Mouse (Mus musculus) spleen, adult 2 months (tissue): ENCODE results near the gene Ajm1.

Experiments
- CTCF ChIP-seq: fragments of 200-500 bp; IDR thresholded peaks from 2 replicates; pipeline ENCODE4 v1.5.1; 2011; ENCODE audit warnings: mild to moderate bottlenecking, inconsistent platforms; ENCODE audit not compliant: insufficient read depth, insufficient read length, insufficient replicate concordance; ENCODE audit errors: extremely low read depth
- POLR2A ChIP-seq: fragments of 200-500 bp; IDR thresholded peaks from 2 replicates; pipeline ENCODE4 v1.6.1; 2011; ENCODE audit warnings: low read depth, low read length, inconsistent platforms

- no peak for TF ChIP-seq CTCF
- TF ChIP-seq POLR2A = no peak
These were observed 46.3 kb upstream of the Ajm1 start, which contains the start of gene Fcna for GRCm38 (mm10) chr2:25627811-25628210.
